Mouse (Mus musculus): Measurements from ENCODE around the gene Sgms1. TPM values are rescaled to one million over a fixed set of nuclear protein-coding genes. Genes with fewer than 3 reads are reported as not detected.

Sgms1 gene
- polyA plus RNA-seq, 1 experiment: 8.5 TPM

- Histone ChIP-seq H3ac (ENCODE audit: control insufficient read depth, insufficient read length) (no peak overlapping the region), H3K4me2 (ENCODE audit: low read depth) (peak overlapping the region; percentile 59), H3K4me3 (no peak overlapping the region), H3K27me3 (ENCODE audit: control insufficient read depth, insufficient read depth, insufficient read length) (no peaks in the 10 kb centered on the region), H3K79me2 (ENCODE audit: control insufficient read depth, insufficient read depth) (peaks cover 10% of the 10 kb centered on the region), H3K36me3 (ENCODE audit: control insufficient read depth, insufficient read depth) (no peaks in the 10 kb centered on the region)
- no peak for TF ChIP-seq TCF3 (IDR thresholded peaks at IDR 0.05; ENCODE audit: insufficient read length, low read depth)
- TF ChIP-seq USF1 (IDR thresholded peaks at IDR 0.05; ENCODE audit: low read depth): no peak
- no peak for TF ChIP-seq E2F4 (IDR thresholded peaks at IDR 0.05; ENCODE audit: insufficient read depth)
- TF ChIP-seq POLR2AphosphoS2 (IDR thresholded peaks at IDR 0.05; ENCODE audit: insufficient read length, low read depth): no peak
- no peak for TF ChIP-seq MYOG (IDR thresholded peaks at IDR 0.05; ENCODE audit: control insufficient read depth in 1 of 3, insufficient read depth in 1 of 3, insufficient read length in 2 of 3, low read depth in 2 of 3)
Observed at GRCm38 (mm10) chr19:32202131-32203114, 187.1 kb downstream of the Sgms1 start.

- TF ChIP-seq TCF3 (IDR thresholded peaks at IDR 0.05; ENCODE audit: insufficient read length, low read depth): no peak
- TF ChIP-seq REST (IDR thresholded peaks at IDR 0.05; ENCODE audit: insufficient read depth, insufficient read length): no peak
- TF ChIP-seq POLR2AphosphoS2 (IDR thresholded peaks at IDR 0.05; ENCODE audit: insufficient read length, low read depth): no peak
- TF ChIP-seq POLR2A (IDR thresholded peaks at IDR 0.05; ENCODE audit: insufficient read length, low read depth): no peak
- no peak for TF ChIP-seq SRF (IDR thresholded peaks at IDR 0.05; ENCODE audit: control insufficient read depth, insufficient read length, low read depth)
- no peak for TF ChIP-seq TCF12 (IDR thresholded peaks at IDR 0.05; ENCODE audit: insufficient read depth, poor library complexity, severe bottlenecking)
- no peak for TF ChIP-seq MYOG (IDR thresholded peaks at IDR 0.05; ENCODE audit: control insufficient read depth in 1 of 3, insufficient read depth in 1 of 3, insufficient read length in 2 of 3, low read depth in 2 of 3)
- no peak for TF ChIP-seq USF1 (IDR thresholded peaks at IDR 0.05; ENCODE audit: low read depth)
- TF ChIP-seq MAX (IDR thresholded peaks at IDR 0.05; ENCODE audit: low read depth): no peak
- no peak for TF ChIP-seq E2F4 (IDR thresholded peaks at IDR 0.05; ENCODE audit: insufficient read depth)
- TF ChIP-seq MYOD1 (IDR thresholded peaks at IDR 0.05; ENCODE audit: control insufficient read depth in 1 of 3, insufficient read length in 2 of 3, low read depth in 2 of 3): no peak
- H3K27me3 ChIP-seq (ENCODE audit: control insufficient read depth, insufficient read depth, insufficient read length): no peaks in the 10 kb centered on the region
- H3K4me2 ChIP-seq (ENCODE audit: low read depth): no peak overlapping the region
- H3K36me3 ChIP-seq (ENCODE audit: control insufficient read depth, insufficient read depth): no peaks in the 10 kb centered on the region
- H3ac ChIP-seq (ENCODE audit: control insufficient read depth, insufficient read length): no peak overlapping the region
- H3K4me3 ChIP-seq: no peak overlapping the region
- H3K79me2 ChIP-seq (ENCODE audit: control insufficient read depth, insufficient read depth): peaks cover 10% of the 10 kb centered on the region
Observed at GRCm38 (mm10) chr19:32199861-32200574, 189.5 kb downstream of the Sgms1 start.

- Histone ChIP-seq H3K4me2 (ENCODE audit: low read depth) (no peak overlapping the region), H3K36me3 (ENCODE audit: control insufficient read depth, insufficient read depth) (no peaks in the 10 kb centered on the region), H3K79me2 (ENCODE audit: control insufficient read depth, insufficient read depth) (peaks cover 10% of the 10 kb centered on the region), H3ac (ENCODE audit: control insufficient read depth, insufficient read length) (no peak overlapping the region), H3K27me3 (ENCODE audit: control insufficient read depth, insufficient read depth, insufficient read length) (no peaks in the 10 kb centered on the region), H3K4me3 (no peak overlapping the region)
- TF ChIP-seq CEBPB (IDR thresholded peaks at IDR 0.05; ENCODE audit: insufficient read depth, poor library complexity, severe bottlenecking): no peak
- TF ChIP-seq REST (IDR thresholded peaks at IDR 0.05; ENCODE audit: insufficient read depth, insufficient read length): no peak
- no peak for TF ChIP-seq E2F4 (IDR thresholded peaks at IDR 0.05; ENCODE audit: insufficient read depth)
- no peak for TF ChIP-seq MAX (IDR thresholded peaks at IDR 0.05; ENCODE audit: low read depth)
- no peak for TF ChIP-seq POLR2A (IDR thresholded peaks at IDR 0.05; ENCODE audit: insufficient read length, low read depth)
- no peak for TF ChIP-seq POLR2AphosphoS2 (IDR thresholded peaks at IDR 0.05; ENCODE audit: insufficient read length, low read depth)
- no peak for TF ChIP-seq TCF3 (IDR thresholded peaks at IDR 0.05; ENCODE audit: insufficient read length, low read depth)
- no peak for TF ChIP-seq USF1 (IDR thresholded peaks at IDR 0.05; ENCODE audit: low read depth)
- TF ChIP-seq TCF12 (IDR thresholded peaks at IDR 0.05; ENCODE audit: insufficient read depth, poor library complexity, severe bottlenecking): no peak
- TF ChIP-seq MYOG (IDR thresholded peaks at IDR 0.05; ENCODE audit: control insufficient read depth in 1 of 3, insufficient read depth in 1 of 3, insufficient read length in 2 of 3, low read depth in 2 of 3): no peak
- no peak for TF ChIP-seq SRF (IDR thresholded peaks at IDR 0.05; ENCODE audit: control insufficient read depth, insufficient read length, low read depth)
- no peak for TF ChIP-seq MYOD1 (IDR thresholded peaks at IDR 0.05; ENCODE audit: control insufficient read depth in 1 of 3, insufficient read length in 2 of 3, low read depth in 2 of 3)
Observed at GRCm38 (mm10) chr19:32199133-32199532, 190.4 kb downstream of the Sgms1 start.

GRCm38 (mm10) chr19:32198494-32199106 lies 190.9 kb downstream of the Sgms1 start:
- H3K27me3 ChIP-seq (ENCODE audit: control insufficient read depth, insufficient read depth, insufficient read length): no peaks in the 10 kb centered on the region
- no peak overlapping the region for H3ac ChIP-seq (ENCODE audit: control insufficient read depth, insufficient read length)
- H3K4me2 ChIP-seq (ENCODE audit: low read depth): peak overlapping the region; percentile 42
- no peak overlapping the region for H3K4me3 ChIP-seq
- TF ChIP-seq MYOG (IDR thresholded peaks at IDR 0.05; ENCODE audit: control insufficient read depth in 1 of 3, insufficient read depth in 1 of 3, insufficient read length in 2 of 3, low read depth in 2 of 3) (no peak), USF1 (IDR thresholded peaks at IDR 0.05; ENCODE audit: low read depth) (no peak), POLR2A (IDR thresholded peaks at IDR 0.05; ENCODE audit: insufficient read length, low read depth) (no peak), MYOD1 (IDR thresholded peaks at IDR 0.05; ENCODE audit: control insufficient read depth in 1 of 3, insufficient read length in 2 of 3, low read depth in 2 of 3) (no peak), CEBPB (IDR thresholded peaks at IDR 0.05; ENCODE audit: insufficient read depth, poor library complexity, severe bottlenecking) (peak; percentile 19; the same call in 1 of the 2 replicates), TCF12 (IDR thresholded peaks at IDR 0.05; ENCODE audit: insufficient read depth, poor library complexity, severe bottlenecking) (no peak)
- H3K79me2 ChIP-seq (ENCODE audit: control insufficient read depth, insufficient read depth): peaks cover 10% of the 10 kb centered on the region
- no peaks in the 10 kb centered on the region for H3K36me3 ChIP-seq (ENCODE audit: control insufficient read depth, insufficient read depth)

Measured in myocyte (in vitro differentiated cells).